Mouse (Mus musculus) lung, adult 2 months (tissue): Measurements from ENCODE around the gene Mocs1.

Experiments
- CTCF ChIP-seq: fragments of 200-500 bp; IDR thresholded peaks from 2 replicates; pipeline ENCODE4 v1.5.1; 2011; ENCODE audit warnings: mild to moderate bottlenecking, low read length, control low read depth; ENCODE audit not compliant: insufficient read depth
- POLR2A ChIP-seq: fragments of 200-500 bp; IDR thresholded peaks from 2 replicates; pipeline ENCODE4 v1.6.1; 2011; ENCODE audit warnings: low read depth, mild to moderate bottlenecking, control low read depth, low read length, borderline replicate concordance; ENCODE audit errors: extremely low read depth

- no peak for TF ChIP-seq CTCF
- TF ChIP-seq POLR2A, result no peak
These were observed 11.5 kb downstream of the Mocs1 start for GRCm38 (mm10) chr17:49439706-49440105.
